Mouse (Mus musculus) erythroblast, embryonic 14.5 days (primary cell): ENCODE results near the gene Pigx.

Experiments
- GATA1 ChIP-seq: IDR thresholded peaks from 2 replicates; pipeline ENCODE4 v1.6.1; 2012; ENCODE audit warnings: low read length, inconsistent platforms, mixed read lengths
- TAL1 ChIP-seq: IDR thresholded peaks from 3 replicates; pipeline ENCODE4 v1.6.1; 2012; ENCODE audit warnings: low read length, inconsistent platforms, mixed read lengths

GRCm38 (mm10) chr16:32087629-32088443 is 11.7 kb downstream of the Pigx start:
- TF ChIP-seq GATA1 (no peak), TAL1 (no peak)
